Mouse (Mus musculus) testis, adult 2 months (tissue): ENCODE measurements around the gene Gatm.

Experiments
- CTCF ChIP-seq: fragments of 200-500 bp; IDR thresholded peaks from 2 replicates; pipeline ENCODE4 v1.5.1; 2012; ENCODE audit warnings: low read depth, mild to moderate bottlenecking, inconsistent platforms, low read length, moderate library complexity; ENCODE audit not compliant: control insufficient read depth, insufficient read depth, insufficient replicate concordance
- POLR2A ChIP-seq: fragments of 200-500 bp; IDR thresholded peaks from 2 replicates; pipeline ENCODE4 v1.6.1; 2012; ENCODE audit warnings: low read depth, mild to moderate bottlenecking, inconsistent platforms, low read length, moderate library complexity; ENCODE audit not compliant: control insufficient read depth

- TF ChIP-seq POLR2A (no peak), CTCF (no peak)
Observed at GRCm38 (mm10) chr2:122562251-122562650, 48.9 kb downstream of the Gatm start.
